ENCODE assay signal across 24 mouse cellular contexts in the genomic region with DNA sequence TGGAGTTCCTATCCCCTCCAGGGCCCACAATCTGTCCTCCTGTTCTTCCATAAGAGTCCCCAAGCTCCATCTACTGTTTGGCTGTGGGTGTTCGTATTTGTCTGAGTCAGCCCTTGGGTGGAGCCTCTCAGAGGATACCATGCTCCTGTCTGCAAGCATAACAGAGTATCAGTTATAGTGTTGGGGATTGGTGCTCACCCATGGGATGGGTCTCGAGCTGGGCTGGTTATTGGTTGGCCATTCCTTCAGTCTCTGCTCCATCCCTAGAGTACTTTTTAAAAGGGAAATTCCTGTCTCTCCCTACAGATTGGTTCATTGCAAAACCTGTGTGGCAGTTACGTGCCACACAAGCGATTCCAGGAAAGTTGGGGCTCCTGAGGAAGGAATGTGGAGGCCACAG.
"Had no signal": no experiment of that assay in that cellular context is flagged by ENCODE, and none has a peak within 500 bp of the region (broad histone marks: within the 10 kb centered on the region; RNA-seq: fewer than 3 reads in every experiment).

No protein-coding gene starts in this region.

- H3K36me3 ChIP-seq: heart, embryonic 10.5 days; heart, embryonic 13.5 days; heart, embryonic 15.5 days; kidney, embryonic 15.5 days; limb, embryonic 10.5 days; limb, embryonic 12.5 days; liver, embryonic 13.5 days; liver, embryonic 15.5 days had no signal

- H3K27me3 ChIP-seq: heart, embryonic 13.5 days; heart, embryonic 15.5 days; kidney, embryonic 15.5 days; limb, embryonic 12.5 days; liver, embryonic 13.5 days; liver, embryonic 15.5 days had no signal

- H3K9me3 ChIP-seq: heart, embryonic 10.5 days; heart, embryonic 13.5 days; heart, embryonic 15.5 days; kidney, embryonic 15.5 days; limb, embryonic 10.5 days; limb, embryonic 12.5 days; liver, embryonic 13.5 days; liver, embryonic 15.5 days had no signal

- H3K4me2 ChIP-seq: heart, embryonic 13.5 days; heart, embryonic 15.5 days; hindbrain, embryonic 14.5 days; kidney, embryonic 15.5 days; limb, embryonic 12.5 days; liver, embryonic 11.5 days; liver, embryonic 13.5 days; liver, embryonic 15.5 days had no signal

- ATAC-seq: intestine, embryonic 16.5 days; liver, postnatal 0 days had no signal

- H3K4me3 ChIP-seq: heart, embryonic 10.5 days; heart, embryonic 13.5 days; heart, embryonic 15.5 days; kidney, embryonic 15.5 days; left cerebral cortex, adult 2 months; limb, embryonic 10.5 days; limb, embryonic 12.5 days; liver, embryonic 13.5 days; liver, embryonic 15.5 days had no signal

- H3K27ac ChIP-seq: heart, embryonic 10.5 days; heart, embryonic 13.5 days; heart, embryonic 15.5 days; hindbrain, embryonic 14.5 days; kidney, embryonic 15.5 days; kidney, postnatal 0 days; left cerebral cortex, adult 2 months; limb, embryonic 10.5 days; limb, embryonic 12.5 days; liver, embryonic 13.5 days; liver, embryonic 15.5 days had no signal

- H3K9ac ChIP-seq: heart, embryonic 13.5 days; heart, embryonic 15.5 days; hindbrain, embryonic 14.5 days; kidney, embryonic 15.5 days; limb, embryonic 12.5 days; liver, embryonic 13.5 days; liver, embryonic 15.5 days; liver, postnatal 0 days had no signal

- DNase-seq: gastrocnemius, postnatal 14 days; gastrocnemius, postnatal 36 days; heart, adult 18-20 months; heart, postnatal 36 days; kidney, adult 11 months; kidney, adult 2 months; kidney, adult 9 months; kidney, postnatal 14 days; kidney, postnatal 36 days; liver; liver, embryonic 13.5 days; liver, postnatal 0 days had no signal

- H3K4me1 ChIP-seq: limb, embryonic 10.5 days; limb, embryonic 12.5 days; liver, embryonic 13.5 days; liver, embryonic 15.5 days had no signal
